Mouse (Mus musculus): ENCODE results near the gene Hipk2. TPM values are rescaled to one million over a fixed set of nuclear protein-coding genes. Genes with fewer than 3 reads are reported as not detected.

Gene Hipk2
- total and polyA plus RNA-seq, 2 experiments from 2014 or later = 17.8 to 28.6 TPM

GRCm38 (mm10) chr6:38875258-38876070 lies 501 bp downstream of the Hipk2 start, which contains the start of gene Tbxas1:
Tbxas1 (plus strand) TSS chr6:38875404.
- ATAC-seq (peak; percentile 68), DNase-seq (peak; percentile 67)
- peak within 1 kb of the TSS; percentile 96 for H3K9ac ChIP-seq
- peak within 1 kb of the TSS; percentile 98 for H3K4me3 ChIP-seq (ENCODE audit: low read depth, low read length)
- H3K4me1 ChIP-seq (ENCODE audit: insufficient read depth) = peaks cover 13% of the 10 kb centered on the region; the same call in 1 of the 2 replicates
- H3K36me3 ChIP-seq (ENCODE audit: insufficient read depth) = no peaks in the 10 kb centered on the region
- H3K27me3 ChIP-seq (ENCODE audit: insufficient read depth, low read length) = no peaks in the 10 kb centered on the region
- H3K4me2 ChIP-seq (ENCODE audit: low read depth) = peak within 1 kb of the TSS; percentile 62
- H3K9me3 ChIP-seq (ENCODE audit: low read length) = no peaks in the 10 kb centered on the region
- H3K27ac ChIP-seq (ENCODE audit: low read depth, low read length) = peak within 1 kb of the TSS; percentile 95
- no peak for TF ChIP-seq CTCF (IDR thresholded peaks at IDR 0.05; ENCODE audit: low read depth)
- WGBS = 3% methylated on average over 66 of the region's 77 CpGs

- no peaks in the 10 kb centered on the region for H3K9me3 ChIP-seq (ENCODE audit: low read length)
- H3K4me3 ChIP-seq (ENCODE audit: low read depth, low read length) = peak overlapping the region; percentile 98
- no peak for ATAC-seq
- TF ChIP-seq CTCF (IDR thresholded peaks at IDR 0.05; ENCODE audit: low read depth) = no peak
- H3K27me3 ChIP-seq (ENCODE audit: insufficient read depth, low read length) = no peaks in the 10 kb centered on the region
- H3K4me1 ChIP-seq (ENCODE audit: insufficient read depth) = peaks cover 13% of the 10 kb centered on the region; the same call in 1 of the 2 replicates
- peak overlapping the region; percentile 96 for H3K9ac ChIP-seq
- no peaks in the 10 kb centered on the region for H3K36me3 ChIP-seq (ENCODE audit: insufficient read depth)
- H3K27ac ChIP-seq (ENCODE audit: low read depth, low read length) = peak overlapping the region; percentile 95
- peak; percentile 48 for DNase-seq
- WGBS = under 1% methylated on average over 23 of the region's 23 CpGs
- peak overlapping the region; percentile 62 for H3K4me2 ChIP-seq (ENCODE audit: low read depth)
These were observed 1.3 kb downstream of the Hipk2 start for GRCm38 (mm10) chr6:38874565-38875257.

GRCm38 (mm10) chr6:38874035-38874434 lies 1.9 kb downstream of the Hipk2 start:
- H3K4me3 ChIP-seq (ENCODE audit: low read depth, low read length) = peak overlapping the region; percentile 98
- H3K36me3 ChIP-seq (ENCODE audit: insufficient read depth) = no peaks in the 10 kb centered on the region
- ATAC-seq = peak; percentile 16; the same call in 1 of the 2 replicates
- under 1% methylated on average over 8 of the region's 8 CpGs for WGBS
- H3K9ac ChIP-seq = peak overlapping the region; percentile 96
- H3K27ac ChIP-seq (ENCODE audit: low read depth, low read length) = no peak overlapping the region
- H3K4me2 ChIP-seq (ENCODE audit: low read depth) = peak overlapping the region; percentile 62
- TF ChIP-seq CTCF (IDR thresholded peaks at IDR 0.05; ENCODE audit: low read depth) = peak; percentile 71
- H3K4me1 ChIP-seq (ENCODE audit: insufficient read depth) = peaks cover 13% of the 10 kb centered on the region; the same call in 1 of the 2 replicates
- peak; percentile 83 for DNase-seq
- H3K27me3 ChIP-seq (ENCODE audit: insufficient read depth, low read length) = no peaks in the 10 kb centered on the region
- H3K9me3 ChIP-seq (ENCODE audit: low read length) = no peaks in the 10 kb centered on the region

- TF ChIP-seq CTCF (IDR thresholded peaks at IDR 0.05; ENCODE audit: low read depth) = no peak
- Histone ChIP-seq H3K27ac (ENCODE audit: low read depth, low read length) (no peak overlapping the region), H3K9ac (no peak overlapping the region), H3K4me3 (ENCODE audit: low read depth, low read length) (0 out of 2 replicates have a peak overlapping the region, but pooled peaks have one; percentile 98), H3K4me1 (ENCODE audit: insufficient read depth) (peaks cover 13% of the 10 kb centered on the region; the same call in 1 of the 2 replicates), H3K9me3 (ENCODE audit: low read length) (no peaks in the 10 kb centered on the region), H3K4me2 (ENCODE audit: low read depth) (peak overlapping the region; percentile 62), H3K36me3 (ENCODE audit: insufficient read depth) (no peaks in the 10 kb centered on the region), H3K27me3 (ENCODE audit: insufficient read depth, low read length) (no peaks in the 10 kb centered on the region)
- no peak for ATAC-seq
- 68% methylated on average over 1 of the region's 1 CpGs for WGBS
- no peak for DNase-seq
These were observed 2.6 kb downstream of the Hipk2 start for GRCm38 (mm10) chr6:38873316-38873715.

GRCm38 (mm10) chr6:38871051-38871450 lies 4.9 kb downstream of the Hipk2 start:
- DNase-seq = no peak
- ATAC-seq = no peak
- Histone ChIP-seq H3K27ac (ENCODE audit: low read depth, low read length) (no peak overlapping the region), H3K4me1 (ENCODE audit: insufficient read depth) (peaks cover 13% of the 10 kb centered on the region; the same call in 1 of the 2 replicates), H3K4me3 (ENCODE audit: low read depth, low read length) (no peak overlapping the region), H3K36me3 (ENCODE audit: insufficient read depth) (no peaks in the 10 kb centered on the region), H3K9ac (no peak overlapping the region), H3K27me3 (ENCODE audit: insufficient read depth, low read length) (no peaks in the 10 kb centered on the region), H3K4me2 (ENCODE audit: low read depth) (no peak overlapping the region), H3K9me3 (ENCODE audit: low read length) (no peaks in the 10 kb centered on the region)
- WGBS = 23% methylated on average over 7 of the region's 7 CpGs
- TF ChIP-seq CTCF (IDR thresholded peaks at IDR 0.05; ENCODE audit: low read depth) = no peak

GRCm38 (mm10) chr6:38870070-38870469 lies 5.9 kb downstream of the Hipk2 start:
- no peak for DNase-seq
- Histone ChIP-seq H3K4me3 (ENCODE audit: low read depth, low read length) (no peak overlapping the region), H3K4me1 (ENCODE audit: insufficient read depth) (peaks cover 13% of the 10 kb centered on the region; the same call in 1 of the 2 replicates), H3K9ac (no peak overlapping the region), H3K9me3 (ENCODE audit: low read length) (no peaks in the 10 kb centered on the region), H3K36me3 (ENCODE audit: insufficient read depth) (no peaks in the 10 kb centered on the region), H3K4me2 (ENCODE audit: low read depth) (no peak overlapping the region), H3K27me3 (ENCODE audit: insufficient read depth, low read length) (no peaks in the 10 kb centered on the region), H3K27ac (ENCODE audit: low read depth, low read length) (no peak overlapping the region)
- 36% methylated on average over 2 of the region's 2 CpGs for WGBS
- no peak for ATAC-seq
- no peak for TF ChIP-seq CTCF (IDR thresholded peaks at IDR 0.05; ENCODE audit: low read depth)

Data from forebrain, postnatal 0 days (tissue).